Mouse (Mus musculus) ES-Bruce4 (cell line): Measurements from ENCODE around the gene Gabrd. TPM values are rescaled to one million over a fixed set of nuclear protein-coding genes. Genes with fewer than 3 reads are reported as not detected.
"Not testable (repeated sequence)": the region's sequence is repeated elsewhere in the genome, so short reads cannot be mapped to it uniquely, and the experiment has no call there.

ENCODE experiments used
- H3K27ac ChIP-seq: 2 replicates; pipeline ENCODE4 v1.5.1; 2012; ENCODE audit warnings: low read length, inconsistent platforms; ENCODE audit not compliant: insufficient read depth
- H3K27me3 ChIP-seq: 2 replicates; pipeline ENCODE4 v1.6.1; 2012; ENCODE audit warnings: mild to moderate bottlenecking, low read length, inconsistent platforms; ENCODE audit not compliant: control insufficient read depth, poor library complexity, insufficient read depth, severe bottlenecking
- H3K36me3 ChIP-seq: 2 replicates; pipeline ENCODE4 v1.6.1; 2012; ENCODE audit warnings: inconsistent platforms, mild to moderate bottlenecking, low read length, moderate library complexity; ENCODE audit not compliant: control insufficient read depth, poor library complexity, insufficient read depth, severe bottlenecking
- H3K4me1 ChIP-seq: one replicate; pipeline ENCODE4 v1.8.1; 2011; ENCODE audit warnings: low read length; ENCODE audit not compliant: control insufficient read depth, insufficient read depth
- H3K4me3 ChIP-seq: 2 replicates; pipeline ENCODE4 v1.5.1; 2011; ENCODE audit warnings: low read depth, mild to moderate bottlenecking, low read length
- H3K9ac ChIP-seq: 2 replicates; pipeline ENCODE4 v1.6.1; 2012; ENCODE audit warnings: low read depth, mild to moderate bottlenecking, inconsistent platforms; ENCODE audit not compliant: poor library complexity, severe bottlenecking
- H3K9me3 ChIP-seq: replicated peaks from 2 replicates; pipeline ENCODE4 v1.6.1; 2012; ENCODE audit warnings: mild to moderate bottlenecking, low read length, inconsistent platforms; ENCODE audit not compliant: control insufficient read depth, poor library complexity, insufficient read depth, severe bottlenecking
- CTCF ChIP-seq: IDR thresholded peaks from one replicate; pipeline ENCODE4 v1.8.1; 2011; ENCODE audit warnings: low read depth, low read length
- EP300 ChIP-seq: IDR thresholded peaks from 2 replicates; pipeline ENCODE4 v1.6.1; 2011; ENCODE audit warnings: low read depth, low read length; ENCODE audit not compliant: insufficient read depth
- POLR2A ChIP-seq: IDR thresholded peaks from one replicate; pipeline ENCODE4 v1.8.1; 2011; ENCODE audit warnings: low read length; ENCODE audit not compliant: insufficient read depth
- polyA plus RNA-seq: library from polyadenylated mRNA; stranded (reverse); fragments of >200 nt; gene quantifications from 2 replicates; pipeline ENCODE4 v1.2.4, GENCODE M21; 2011; ENCODE audit warnings: low read depth; ENCODE audit not compliant: missing spikeins, insufficient read depth, insufficient read length

The Gabrd gene
- polyA plus RNA-seq, 1 experiment: not detected

- no peaks in the 10 kb centered on the region for H3K9me3 ChIP-seq
- no peak overlapping the region for H3K9ac ChIP-seq
- no peaks in the 10 kb centered on the region for H3K36me3 ChIP-seq
- TF ChIP-seq POLR2A: no peak
- TF ChIP-seq EP300: no peak
- TF ChIP-seq CTCF: no peak
- H3K4me3 ChIP-seq: no peak overlapping the region
- no peak overlapping the region for H3K27ac ChIP-seq
- H3K27me3 ChIP-seq: no peaks in the 10 kb centered on the region
- H3K4me1 ChIP-seq: no peaks in the 10 kb centered on the region
Observed at GRCm38 (mm10) chr4:155426272-155426671, 28.4 kb upstream of the Gabrd start.

- Histone ChIP-seq H3K4me1 (no peaks in the 10 kb centered on the region), H3K9me3 (no peaks in the 10 kb centered on the region), H3K27ac (no peak overlapping the region), H3K9ac (no peak overlapping the region), H3K27me3 (no peaks in the 10 kb centered on the region), H3K4me3 (no peak overlapping the region), H3K36me3 (no peaks in the 10 kb centered on the region)
- TF ChIP-seq POLR2A: no peak
- TF ChIP-seq EP300: no peak
- no peak for TF ChIP-seq CTCF
Observed at GRCm38 (mm10) chr4:155423988-155424387, 26.1 kb upstream of the Gabrd start.

- H3K9me3 ChIP-seq, H3K9ac ChIP-seq, H3K27ac ChIP-seq, H3K27me3 ChIP-seq, H3K36me3 ChIP-seq, H3K4me3 ChIP-seq, H3K4me1 ChIP-seq: not testable (repeated sequence)
Observed at GRCm38 (mm10) chr4:155421412-155422370, 23.8 kb upstream of the Gabrd start.

- Histone ChIP-seq H3K4me3 (no peak overlapping the region), H3K36me3 (no peaks in the 10 kb centered on the region), H3K27ac (no peak overlapping the region), H3K9ac (no peak overlapping the region), H3K4me1 (no peaks in the 10 kb centered on the region), H3K9me3 (no peaks in the 10 kb centered on the region), H3K27me3 (no peaks in the 10 kb centered on the region)
- TF ChIP-seq CTCF: no peak
- no peak for TF ChIP-seq EP300
- TF ChIP-seq POLR2A: no peak
Observed at GRCm38 (mm10) chr4:155420137-155420536, 22.2 kb upstream of the Gabrd start.

GRCm38 (mm10) chr4:155414656-155415235 is 16.8 kb upstream of the Gabrd start:
- H3K9me3 ChIP-seq: no peaks in the 10 kb centered on the region
- TF ChIP-seq CTCF (no peak), EP300 (no peak), POLR2A (no peak)
- no peaks in the 10 kb centered on the region for H3K4me1 ChIP-seq
- no peaks in the 10 kb centered on the region for H3K27me3 ChIP-seq
- no peak overlapping the region for H3K27ac ChIP-seq
- H3K4me3 ChIP-seq: no peak overlapping the region
- no peaks in the 10 kb centered on the region for H3K36me3 ChIP-seq
- no peak overlapping the region for H3K9ac ChIP-seq

- Histone ChIP-seq H3K27ac (no peak overlapping the region), H3K4me1 (no peaks in the 10 kb centered on the region), H3K9me3 (no peaks in the 10 kb centered on the region), H3K4me3 (no peak overlapping the region), H3K9ac (no peak overlapping the region), H3K36me3 (no peaks in the 10 kb centered on the region), H3K27me3 (no peaks in the 10 kb centered on the region)
- TF ChIP-seq POLR2A (no peak), CTCF (no peak), EP300 (no peak)
Observed at GRCm38 (mm10) chr4:155413641-155414335, 15.9 kb upstream of the Gabrd start.
